Mouse (Mus musculus): Measurements from ENCODE around the gene Tbc1d10a.

- no peak for TF ChIP-seq POLR2A (IDR thresholded peaks at IDR 0.05; ENCODE audit: borderline replicate concordance, low read depth, low read length)
- TF ChIP-seq CTCF (IDR thresholded peaks at IDR 0.05; ENCODE audit: low read depth, low read length) = no peak
Measured at GRCm38 (mm10) chr11:4189182-4189581, 2.6 kb downstream of the Tbc1d10a start.

All from bone marrow macrophage, adult 2 months (primary cell).